Mouse (Mus musculus) E14TG2a.4 (cell line): ENCODE data around the gene Fuk.

ENCODE experiments used
- H3K27me3 ChIP-seq: 2 replicates; pipeline ENCODE4 v1.6.1; 2014; ENCODE audit warnings: low read length, control low read depth; ENCODE audit not compliant: insufficient read depth
- H3K36me3 ChIP-seq: 2 replicates; pipeline ENCODE4 v1.6.1; 2014; ENCODE audit warnings: low read length, control low read depth; ENCODE audit not compliant: insufficient read depth
- H3K4me1 ChIP-seq: replicated peaks from 2 replicates; pipeline ENCODE4 v1.6.1; 2014; ENCODE audit warnings: low read depth, low read length, control low read depth
- H3K4me3 ChIP-seq: replicated peaks from 2 replicates; pipeline ENCODE4 v1.5.1; 2014; ENCODE audit warnings: mild to moderate bottlenecking, low read length
- H3K9me3 ChIP-seq: 2 replicates; pipeline ENCODE4 v1.6.1; 2014; ENCODE audit warnings: low read length, control low read depth
- CTCF ChIP-seq: conservative IDR thresholded peaks from 2 replicates; pipeline ENCODE4 v1.5.1; 2014; ENCODE audit warnings: low read length
- NANOG ChIP-seq: IDR thresholded peaks from 2 replicates; pipeline ENCODE4 v1.6.1; 2014; ENCODE audit warnings: borderline replicate concordance, low read length, mixed read lengths
- POU5F1 ChIP-seq: IDR thresholded peaks from 2 replicates; pipeline ENCODE4 v1.6.1; 2014; ENCODE audit warnings: low read length, borderline replicate concordance

Fuk gene

DNA sequence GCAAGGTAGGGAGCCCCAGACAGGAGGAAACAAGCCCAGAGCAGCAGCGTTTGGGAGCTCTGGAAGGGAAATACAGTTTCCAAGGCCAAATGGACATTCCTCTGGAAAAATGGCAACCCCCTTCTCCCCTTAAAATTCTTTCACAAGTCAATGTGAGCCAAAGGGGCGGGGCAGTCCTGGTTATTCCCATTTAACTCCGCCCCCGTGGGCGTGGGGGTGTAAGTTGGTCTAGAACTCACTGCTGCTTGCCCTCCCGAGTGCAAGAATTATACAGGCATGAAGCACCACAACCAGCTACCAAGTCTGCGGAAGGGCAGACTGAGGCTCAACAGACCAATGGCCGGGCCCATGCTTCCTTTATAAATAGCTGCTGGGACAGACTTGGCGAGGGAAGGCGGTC lies 7.4 kb downstream of the Fuk start:
- Histone ChIP-seq H3K4me1 (peaks cover 35% of the 10 kb centered on the region), H3K36me3 (peaks cover 23% of the 10 kb centered on the region), H3K9me3 (no peaks in the 10 kb centered on the region), H3K4me3 (peak overlapping the region; percentile 68), H3K27me3 (peaks cover 9% of the 10 kb centered on the region; the same call in 1 of the 2 replicates)
- TF ChIP-seq POU5F1 (no peak), CTCF (no peak), NANOG (no peak)

DNA sequence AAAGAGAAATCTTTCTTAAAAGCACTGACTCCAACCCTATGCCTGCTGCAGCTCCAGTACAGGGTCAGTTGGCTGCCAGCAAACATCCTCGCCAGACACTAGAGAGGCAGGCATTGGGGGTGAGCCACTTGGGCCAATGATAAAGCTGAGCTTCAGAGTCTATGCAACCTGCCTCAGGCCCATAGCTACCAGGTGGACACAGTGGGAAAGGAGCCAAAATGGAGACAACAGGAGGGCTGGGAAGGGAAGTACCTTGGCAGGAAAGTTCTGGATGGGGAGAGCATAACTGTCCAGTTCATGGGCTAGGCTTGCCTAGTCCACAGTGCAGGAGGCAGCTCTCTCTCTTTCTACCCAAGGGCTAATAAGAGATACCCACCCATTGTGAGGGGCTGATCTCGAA lies 9.4 kb downstream of the Fuk start:
- Histone ChIP-seq H3K36me3 (peaks cover 18% of the 10 kb centered on the region), H3K9me3 (no peaks in the 10 kb centered on the region)
- TF ChIP-seq CTCF (no peak), POU5F1 (no peak), NANOG (no peak)

DNA sequence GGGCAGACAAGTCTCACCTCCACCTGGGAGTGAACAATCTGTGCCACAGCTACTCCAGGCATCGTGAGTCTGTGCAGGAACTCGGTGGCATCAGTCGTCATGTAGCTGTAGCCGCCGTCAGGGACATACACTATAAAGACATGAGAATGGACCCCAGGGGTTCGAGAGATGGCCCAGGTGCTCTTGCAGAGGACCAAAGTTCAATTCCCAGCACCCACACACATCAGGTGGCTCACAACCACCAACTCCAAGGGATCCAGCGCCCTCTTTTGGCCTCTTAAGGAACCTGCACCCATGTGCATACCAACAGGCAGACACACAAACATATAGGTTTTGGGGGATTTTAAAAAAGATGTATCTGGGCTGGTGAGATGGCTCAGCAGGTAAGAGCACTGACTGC lies 10.2 kb downstream of the Fuk start:
- Histone ChIP-seq H3K36me3 (peaks cover 18% of the 10 kb centered on the region), H3K4me3 (no peak overlapping the region), H3K9me3 (no peaks in the 10 kb centered on the region), H3K4me1 (peaks cover 54% of the 10 kb centered on the region), H3K27me3 (peaks cover 9% of the 10 kb centered on the region; the same call in 1 of the 2 replicates)
- TF ChIP-seq CTCF, result peak; percentile 49
- no peak for TF ChIP-seq POU5F1

More for the DNA sequence above, 9.4 kb downstream of the Fuk start:
- H3K4me1 ChIP-seq, result peaks cover 45% of the 10 kb centered on the region
- H3K27me3 ChIP-seq, result peaks cover 9% of the 10 kb centered on the region; the same call in 1 of the 2 replicates
- H3K4me3 ChIP-seq, result no peak overlapping the region

DNA sequence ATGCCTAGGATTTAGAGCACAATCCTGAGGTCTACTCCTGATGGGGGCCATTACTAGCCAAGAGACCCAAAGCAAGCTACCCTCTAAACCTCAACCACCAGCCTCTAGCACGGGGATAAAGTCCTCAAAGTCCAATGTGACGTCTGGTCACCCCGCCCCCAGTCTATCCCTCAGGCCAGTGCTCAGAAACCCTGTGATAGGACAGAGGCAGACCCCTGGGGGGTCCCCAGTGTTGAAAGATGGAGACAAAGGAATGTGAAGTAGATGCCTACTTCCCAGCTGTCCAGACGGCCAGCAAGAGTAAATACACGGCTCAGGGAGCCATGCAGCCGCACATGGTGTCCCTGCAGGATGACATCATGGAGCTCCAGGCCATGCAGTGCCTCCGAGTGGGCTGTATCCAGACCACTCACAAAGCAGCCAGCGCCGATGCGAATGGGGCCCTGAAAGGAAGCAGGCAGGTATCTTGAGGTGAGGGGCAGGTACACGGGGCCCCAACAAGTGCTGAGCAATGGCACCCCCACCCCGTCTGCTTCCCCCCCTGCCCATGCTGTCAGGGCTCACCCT lies 12.3 kb downstream of the Fuk start:
- H3K27me3 ChIP-seq, result peaks cover 9% of the 10 kb centered on the region; the same call in 1 of the 2 replicates
- no peak overlapping the region for H3K4me3 ChIP-seq
- H3K36me3 ChIP-seq, result peaks cover 30% of the 10 kb centered on the region
- H3K4me1 ChIP-seq, result peaks cover 53% of the 10 kb centered on the region
- no peaks in the 10 kb centered on the region for H3K9me3 ChIP-seq
- TF ChIP-seq CTCF (no peak), POU5F1 (no peak), NANOG (no peak)

GRCm38 (mm10) chr8:110888860-110889259 lies 13.4 kb downstream of the Fuk start:
- H3K27me3 ChIP-seq, result 0 out of 2 replicates have a peak, but pooled peaks cover 5% of the 10 kb centered on the region
- peak overlapping the region; percentile 72 for H3K4me3 ChIP-seq
- TF ChIP-seq NANOG, result no peak
- H3K4me1 ChIP-seq, result peaks cover 45% of the 10 kb centered on the region
- no peaks in the 10 kb centered on the region for H3K9me3 ChIP-seq
- H3K36me3 ChIP-seq, result peaks cover 42% of the 10 kb centered on the region

- H3K9me3 ChIP-seq, result no peaks in the 10 kb centered on the region
- H3K27me3 ChIP-seq, result 0 out of 2 replicates have a peak, but pooled peaks cover under 1% of the 10 kb centered on the region
- H3K36me3 ChIP-seq, result peaks cover 44% of the 10 kb centered on the region
- peaks cover 49% of the 10 kb centered on the region for H3K4me1 ChIP-seq
- peak overlapping the region; percentile 72 for H3K4me3 ChIP-seq
- TF ChIP-seq NANOG, result no peak
Measured at GRCm38 (mm10) chr8:110888441-110888840, 13.8 kb downstream of the Fuk start.

DNA sequence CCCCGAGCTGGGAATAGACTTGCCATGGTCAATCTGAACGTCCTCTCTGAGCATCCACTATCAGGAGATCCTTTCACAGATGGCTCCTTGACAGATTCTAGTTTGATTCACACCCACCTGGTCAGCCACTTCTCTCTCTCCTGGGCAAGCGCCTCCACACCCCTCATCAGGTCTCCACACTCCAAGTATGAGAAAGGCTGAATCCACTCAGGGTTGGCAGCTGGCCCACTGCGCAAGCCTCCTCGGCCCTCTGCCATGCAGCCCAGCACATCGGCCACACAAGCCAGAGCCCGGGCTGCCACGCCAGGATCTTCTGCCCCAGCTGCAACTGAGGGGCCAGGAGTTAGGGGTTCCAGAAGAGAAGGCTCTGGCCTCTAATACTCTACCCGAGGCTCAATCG lies 14.7 kb downstream of the Fuk start:
- Histone ChIP-seq H3K27me3 (no peaks in the 10 kb centered on the region), H3K9me3 (no peaks in the 10 kb centered on the region)
- no peak for TF ChIP-seq CTCF
- no peak for TF ChIP-seq POU5F1
- TF ChIP-seq NANOG, result no peak

DNA sequence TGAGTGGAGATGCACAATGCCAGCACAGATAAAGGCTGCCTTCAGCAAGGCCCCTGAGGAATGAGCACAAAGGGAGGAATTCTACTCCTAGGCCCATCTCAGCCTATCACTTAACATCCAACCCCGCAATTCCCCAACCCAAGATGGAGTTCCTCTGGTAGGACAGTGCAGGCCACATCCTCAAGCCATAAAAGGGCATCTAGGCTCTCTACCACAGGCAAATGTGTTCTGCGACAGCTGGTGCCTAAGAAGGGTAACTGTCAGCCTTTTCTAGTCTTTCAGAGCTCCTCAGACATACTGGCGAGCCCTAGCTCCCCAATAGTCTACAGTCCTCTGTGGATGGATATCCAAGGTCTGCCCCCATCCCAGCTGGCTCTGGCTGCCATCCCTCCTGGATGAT lies 15.7 kb downstream of the Fuk start:
- H3K9me3 ChIP-seq, result no peaks in the 10 kb centered on the region
- no peak for TF ChIP-seq POU5F1
- TF ChIP-seq CTCF, result no peak
- TF ChIP-seq NANOG, result no peak
- H3K4me3 ChIP-seq, result peak overlapping the region; percentile 74
- peaks cover 60% of the 10 kb centered on the region for H3K4me1 ChIP-seq
- no peaks in the 10 kb centered on the region for H3K27me3 ChIP-seq
- peaks cover 60% of the 10 kb centered on the region for H3K36me3 ChIP-seq

More for the DNA sequence above, 14.7 kb downstream of the Fuk start:
- peaks cover 51% of the 10 kb centered on the region for H3K36me3 ChIP-seq
- H3K4me1 ChIP-seq, result peaks cover 56% of the 10 kb centered on the region
- peak overlapping the region; percentile 74 for H3K4me3 ChIP-seq

DNA sequence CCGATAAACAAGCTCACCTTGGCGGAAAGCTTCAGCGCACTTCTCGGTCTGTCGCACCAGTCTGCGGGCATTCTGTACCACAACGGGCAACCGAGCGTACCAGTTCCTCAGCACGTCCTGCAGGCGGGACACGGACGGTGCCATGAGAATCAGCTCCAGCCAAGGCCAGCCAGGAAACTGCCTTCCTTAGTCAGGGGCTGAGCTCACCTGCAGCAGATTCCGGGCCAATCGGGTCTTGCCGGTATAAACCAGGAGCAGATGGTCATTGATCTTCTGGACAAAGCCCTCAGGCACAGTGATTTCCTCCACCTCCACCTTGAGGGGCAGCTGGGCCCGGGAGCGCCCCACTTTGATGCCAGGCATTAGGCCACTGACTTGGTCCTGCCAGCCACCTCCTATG lies 18.5 kb downstream of the Fuk start:
- no peak for TF ChIP-seq NANOG
- TF ChIP-seq CTCF, result no peak
- no peak for TF ChIP-seq POU5F1
- H3K36me3 ChIP-seq, result peaks cover 73% of the 10 kb centered on the region
- no peaks in the 10 kb centered on the region for H3K9me3 ChIP-seq
- H3K4me1 ChIP-seq, result peaks cover 58% of the 10 kb centered on the region
- no peak overlapping the region for H3K4me3 ChIP-seq
- H3K27me3 ChIP-seq, result no peaks in the 10 kb centered on the region
